Mouse (Mus musculus): ENCODE measurements around the gene Fxn. TPM values are rescaled to one million over a fixed set of nuclear protein-coding genes. Genes with fewer than 3 reads are reported as not detected.

Fxn gene
- polyA plus RNA-seq, 1 experiment from 2014 or later, result 56.6 TPM

Other genes with a start within 250 kb of the Fxn start
- gene Fam189a2, start 249.6 kb downstream of the Fxn start, polyA plus RNA-seq (2015; fragmentation: Nextera tagmentation; extraction: Ambion mirVana), result 0.25 and 0.36 TPM in 2 replicates
- gene Tjp2, start 55.6 kb downstream of the Fxn start, polyA plus RNA-seq (2015; fragmentation: Nextera tagmentation; extraction: Ambion mirVana), result 14.5 and 17.3 TPM in 2 replicates
- 48.2 and 54.2 TPM in 2 replicates for gene Fam122a, start 196.8 kb upstream of the Fxn start, polyA plus RNA-seq (2015; fragmentation: Nextera tagmentation; extraction: Ambion mirVana)

Measured in limb, embryonic 13.5 days (tissue).